Mouse (Mus musculus) erythroid progenitor cell, adult 5-6 weeks (primary cell): ENCODE results near the gene Apom. TPM values are rescaled to one million over a fixed set of nuclear protein-coding genes. Genes with fewer than 3 reads are reported as not detected.

Experiments used
- total RNA-seq, 2 experiments: library from RNA; stranded (forward) in 1 of 2; stranded (reverse) in 1 of 2; fragments of 150-400 nt in 1 of 2; fragments of 186-747, 209-891 nt in 1 of 2; gene quantifications; 2 replicates each; pipeline versions ENCODE4 v1.2.3 to v1.2.4; 2015 to 2017; ENCODE audit warnings: low replicate concordance in 2 of 2

Gene Apom
- total RNA-seq, 2 experiments from 2014 or later: not detected

Other genes with a start within 250 kb of the Apom start
Only the 30 nearest of the 41 such genes appear.
- gene Lsm2, start 150.2 kb downstream of the Apom start, total RNA-seq (2015; ENCODE audit: low replicate concordance): 76.0 and 78.4 TPM in 2 replicates
- gene Lsm2, start 150.2 kb downstream of the Apom start, total RNA-seq (2017; ENCODE audit: low replicate concordance): 23.0 and 27.6 TPM in 2 replicates
- gene Vars, start 131.1 kb downstream of the Apom start, total RNA-seq (2015; ENCODE audit: low replicate concordance): 156 and 173 TPM in 2 replicates
- gene Vars, start 131.1 kb downstream of the Apom start, total RNA-seq (2017; ENCODE audit: low replicate concordance): 144 and 198 TPM in 2 replicates
- gene Vwa7, start 115.5 kb downstream of the Apom start, total RNA-seq (2015; ENCODE audit: low replicate concordance): not detected in 2 replicates
- gene Vwa7, start 115.5 kb downstream of the Apom start, total RNA-seq (2017; ENCODE audit: low replicate concordance): 0.39 and 0.53 TPM in 2 replicates
- gene Sapcd1, start 104.0 kb downstream of the Apom start, total RNA-seq (2015; ENCODE audit: low replicate concordance): 1.7 and 10.8 TPM in 2 replicates
- gene Sapcd1, start 104.0 kb downstream of the Apom start, total RNA-seq (2017; ENCODE audit: low replicate concordance): 1.4 TPM in 1 of 2 replicates, not detected in the other
- 36.9 and 39.6 TPM in 2 replicates for gene Msh5, start 85.3 kb downstream of the Apom start, total RNA-seq (2015; ENCODE audit: low replicate concordance)
- 27.3 and 50.9 TPM in 2 replicates for gene Msh5, start 85.3 kb downstream of the Apom start, total RNA-seq (2017; ENCODE audit: low replicate concordance)
- gene Clic1, start 82.1 kb downstream of the Apom start, total RNA-seq (2015; ENCODE audit: low replicate concordance): 91.0 and 110 TPM in 2 replicates
- gene Clic1, start 82.1 kb downstream of the Apom start, total RNA-seq (2017; ENCODE audit: low replicate concordance): 68.3 and 95.5 TPM in 2 replicates
- 2.1 TPM in 1 of 2 replicates, not detected in the other for gene Ddah2, start 73.0 kb downstream of the Apom start, total RNA-seq (2015; ENCODE audit: low replicate concordance)
- gene Ddah2, start 73.0 kb downstream of the Apom start, total RNA-seq (2017; ENCODE audit: low replicate concordance): 1.5 and 5.6 TPM in 2 replicates
- not detected in 2 replicates for gene Ly6g6c, start 66.7 kb downstream of the Apom start, total RNA-seq (2015; ENCODE audit: low replicate concordance)
- not detected in 2 replicates for gene Ly6g6c, start 66.7 kb downstream of the Apom start, total RNA-seq (2017; ENCODE audit: low replicate concordance)
- gene Mpig6b, start 65.9 kb downstream of the Apom start, total RNA-seq (2015; ENCODE audit: low replicate concordance): 1.1 TPM in 1 of 2 replicates, not detected in the other
- not detected in 2 replicates for gene Mpig6b, start 65.9 kb downstream of the Apom start, total RNA-seq (2017; ENCODE audit: low replicate concordance)
- not detected in 2 replicates for gene Ly6g6e, start 55.1 kb downstream of the Apom start, total RNA-seq (2015; ENCODE audit: low replicate concordance)
- gene Ly6g6e, start 55.1 kb downstream of the Apom start, total RNA-seq (2017; ENCODE audit: low replicate concordance): not detected in 2 replicates
- gene Ly6g6d, start 54.0 kb downstream of the Apom start, total RNA-seq (2015; ENCODE audit: low replicate concordance): not detected in 2 replicates
- not detected in 2 replicates for gene Ly6g6d, start 54.0 kb downstream of the Apom start, total RNA-seq (2017; ENCODE audit: low replicate concordance)
- 3.8 TPM in 1 of 2 replicates, not detected in the other for gene Ly6g6f, start 46.4 kb downstream of the Apom start, total RNA-seq (2015; ENCODE audit: low replicate concordance)
- not detected in 2 replicates for gene Ly6g6f, start 46.4 kb downstream of the Apom start, total RNA-seq (2017; ENCODE audit: low replicate concordance)
- gene Abhd16a, start 42.8 kb downstream of the Apom start, total RNA-seq (2015; ENCODE audit: low replicate concordance): 98.5 and 106 TPM in 2 replicates
- gene Abhd16a, start 42.8 kb downstream of the Apom start, total RNA-seq (2017; ENCODE audit: low replicate concordance): 84.5 and 97.3 TPM in 2 replicates
- gene Ly6g5c, start 23.8 kb downstream of the Apom start, total RNA-seq (2015; ENCODE audit: low replicate concordance): not detected in 2 replicates
- not detected in 2 replicates for gene Ly6g5c, start 23.8 kb downstream of the Apom start, total RNA-seq (2017; ENCODE audit: low replicate concordance)
- 2.2 and 8.8 TPM in 2 replicates for gene Ly6g5b, start 16.6 kb downstream of the Apom start, total RNA-seq (2015; ENCODE audit: low replicate concordance)
- gene Ly6g5b, start 16.6 kb downstream of the Apom start, total RNA-seq (2017; ENCODE audit: low replicate concordance): not detected in 2 replicates
- gene Gpank1, start 10.6 kb downstream of the Apom start, total RNA-seq (2015; ENCODE audit: low replicate concordance): 15.9 and 33.9 TPM in 2 replicates
- 28.9 and 49.4 TPM in 2 replicates for gene Gpank1, start 10.6 kb downstream of the Apom start, total RNA-seq (2017; ENCODE audit: low replicate concordance)
- 231 and 261 TPM in 2 replicates for gene Csnk2b, start 10.0 kb downstream of the Apom start, total RNA-seq (2015; ENCODE audit: low replicate concordance)
- 118 and 134 TPM in 2 replicates for gene Csnk2b, start 10.0 kb downstream of the Apom start, total RNA-seq (2017; ENCODE audit: low replicate concordance)
- not detected in 2 replicates for gene D17H6S53E, start 5.7 kb downstream of the Apom start, total RNA-seq (2015; ENCODE audit: low replicate concordance)
- gene D17H6S53E, start 5.7 kb downstream of the Apom start, total RNA-seq (2017; ENCODE audit: low replicate concordance): 1.7 and 1.8 TPM in 2 replicates
- 70.6 and 96.0 TPM in 2 replicates for gene Bag6, start 3.1 kb upstream of the Apom start, total RNA-seq (2015; ENCODE audit: low replicate concordance)
- 54.5 and 81.8 TPM in 2 replicates for gene Bag6, start 3.1 kb upstream of the Apom start, total RNA-seq (2017; ENCODE audit: low replicate concordance)
- 227 and 234 TPM in 2 replicates for gene Prrc2a, start 32.8 kb upstream of the Apom start, total RNA-seq (2015; ENCODE audit: low replicate concordance)
- gene Prrc2a, start 32.8 kb upstream of the Apom start, total RNA-seq (2017; ENCODE audit: low replicate concordance): 42.0 and 64.3 TPM in 2 replicates
- 14.1 and 28.1 TPM in 2 replicates for gene Aif1, start 44.0 kb upstream of the Apom start, total RNA-seq (2015; ENCODE audit: low replicate concordance)
- gene Aif1, start 44.0 kb upstream of the Apom start, total RNA-seq (2017; ENCODE audit: low replicate concordance): 3.3 and 32.3 TPM in 2 replicates
- gene Lst1, start 56.4 kb upstream of the Apom start, total RNA-seq (2015; ENCODE audit: low replicate concordance): 34.2 and 66.2 TPM in 2 replicates
- 48.4 and 53.5 TPM in 2 replicates for gene Lst1, start 56.4 kb upstream of the Apom start, total RNA-seq (2017; ENCODE audit: low replicate concordance)
- 1.8 and 8.0 TPM in 2 replicates for gene Ltb, start 62.4 kb upstream of the Apom start, total RNA-seq (2015; ENCODE audit: low replicate concordance)
- gene Ltb, start 62.4 kb upstream of the Apom start, total RNA-seq (2017; ENCODE audit: low replicate concordance): 0.30 and 10.0 TPM in 2 replicates
- gene Tnf, start 70.0 kb upstream of the Apom start, total RNA-seq (2015; ENCODE audit: low replicate concordance): 9.6 and 12.6 TPM in 2 replicates
- gene Tnf, start 70.0 kb upstream of the Apom start, total RNA-seq (2017; ENCODE audit: low replicate concordance): 0.90 and 3.2 TPM in 2 replicates
- gene Lta, start 73.3 kb upstream of the Apom start, total RNA-seq (2015; ENCODE audit: low replicate concordance): not detected in 2 replicates
- gene Lta, start 73.3 kb upstream of the Apom start, total RNA-seq (2017; ENCODE audit: low replicate concordance): 0.90 TPM in 1 of 2 replicates, not detected in the other
- gene Gm16181, start 88.8 kb upstream of the Apom start, total RNA-seq (2015; ENCODE audit: low replicate concordance): not detected in 2 replicates
- gene Gm16181, start 88.8 kb upstream of the Apom start, total RNA-seq (2017; ENCODE audit: low replicate concordance): not detected in 2 replicates
- gene Atp6v1g2, start 101.6 kb upstream of the Apom start, total RNA-seq (2015; ENCODE audit: low replicate concordance): 6.1 TPM in 1 of 2 replicates, not detected in the other
- gene Atp6v1g2, start 101.6 kb upstream of the Apom start, total RNA-seq (2017; ENCODE audit: low replicate concordance): not detected in 2 replicates
- 0.84 and 1.1 TPM in 2 replicates for gene Nfkbil1, start 103.7 kb upstream of the Apom start, total RNA-seq (2015; ENCODE audit: low replicate concordance)
- gene Nfkbil1, start 103.7 kb upstream of the Apom start, total RNA-seq (2017; ENCODE audit: low replicate concordance): 3.0 TPM in 1 of 2 replicates, not detected in the other
- gene Ddx39b, start 109.7 kb upstream of the Apom start, total RNA-seq (2015; ENCODE audit: low replicate concordance): 169 and 179 TPM in 2 replicates
- gene Ddx39b, start 109.7 kb upstream of the Apom start, total RNA-seq (2017; ENCODE audit: low replicate concordance): 80.1 and 99.9 TPM in 2 replicates
- 147 and 160 TPM in 2 replicates for gene H2-D1, start 130.7 kb upstream of the Apom start, total RNA-seq (2015; ENCODE audit: low replicate concordance)
- 213 and 250 TPM in 2 replicates for gene H2-D1, start 130.7 kb upstream of the Apom start, total RNA-seq (2017; ENCODE audit: low replicate concordance)